Mouse (Mus musculus) macrophage (primary cell): ENCODE measurements around the gene Pakap. TPM values are rescaled to one million over a fixed set of nuclear protein-coding genes. Genes with fewer than 3 reads are reported as not detected.

Source experiments
- H3K27ac ChIP-seq: fragments of 350-480 bp; formaldehyde crosslinking; 2 replicates; pipeline ENCODE4 v1.9.0; 2021
- H3K36me3 ChIP-seq: fragments of 350-480 bp; formaldehyde crosslinking; 2 replicates; pipeline ENCODE4 v1.9.0; 2021; ENCODE audit errors: inconsistent target
- H3K4me3 ChIP-seq: fragments of 350-480 bp; formaldehyde crosslinking; 2 replicates; pipeline ENCODE4 v1.9.0; 2021; ENCODE audit errors: inconsistent target
- H3K79me2 ChIP-seq: fragments of 350-480 bp; formaldehyde crosslinking; 2 replicates; pipeline ENCODE4 v1.9.0; 2021; ENCODE audit errors: inconsistent target
- WGBS: methylation state at CpG from one replicate; pipeline ENCODE4 v1.1.7; 2026; ENCODE audit warnings: inconsistent platforms; ENCODE audit not compliant: missing documents; 5-methylcytosine and 5-hydroxymethylcytosine counted together
- polyA plus RNA-seq: library from polyadenylated mRNA; stranded (reverse); fragments of 250-400 nt; gene quantifications from 3 replicates; pipeline ENCODE4 v1.2.4, GENCODE M21; 2018; ENCODE audit warnings: inconsistent platforms

The Pakap gene
- polyA plus RNA-seq, 1 experiment from 2014 or later, result not detected

DNA sequence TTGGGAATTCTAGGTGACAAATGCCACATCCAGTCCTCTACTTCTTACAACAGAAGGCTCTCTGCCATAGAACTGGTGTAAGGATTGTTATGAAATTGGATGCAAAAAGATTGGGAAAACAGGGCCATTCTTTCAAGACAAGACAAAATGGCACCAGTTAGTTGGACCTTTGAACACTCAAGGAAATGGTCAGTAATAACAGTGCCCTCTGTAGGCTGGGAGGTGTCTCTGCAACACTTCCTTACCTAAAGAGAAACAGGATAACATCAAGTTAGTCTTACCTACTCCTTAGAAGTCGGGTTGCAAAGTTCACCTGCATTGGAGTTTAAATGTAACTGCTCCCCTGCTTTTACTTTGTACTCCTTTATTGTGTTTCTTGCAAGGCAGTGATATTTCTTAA, 151.4 kb downstream of the Pakap start:
- Histone ChIP-seq H3K36me3 (no peaks in the 10 kb centered on the region), H3K4me3 (no peak overlapping the region), H3K27ac (no peak overlapping the region), H3K79me2 (no peaks in the 10 kb centered on the region)
- 89% methylated on average over 1 of the region's 1 CpGs for WGBS

DNA sequence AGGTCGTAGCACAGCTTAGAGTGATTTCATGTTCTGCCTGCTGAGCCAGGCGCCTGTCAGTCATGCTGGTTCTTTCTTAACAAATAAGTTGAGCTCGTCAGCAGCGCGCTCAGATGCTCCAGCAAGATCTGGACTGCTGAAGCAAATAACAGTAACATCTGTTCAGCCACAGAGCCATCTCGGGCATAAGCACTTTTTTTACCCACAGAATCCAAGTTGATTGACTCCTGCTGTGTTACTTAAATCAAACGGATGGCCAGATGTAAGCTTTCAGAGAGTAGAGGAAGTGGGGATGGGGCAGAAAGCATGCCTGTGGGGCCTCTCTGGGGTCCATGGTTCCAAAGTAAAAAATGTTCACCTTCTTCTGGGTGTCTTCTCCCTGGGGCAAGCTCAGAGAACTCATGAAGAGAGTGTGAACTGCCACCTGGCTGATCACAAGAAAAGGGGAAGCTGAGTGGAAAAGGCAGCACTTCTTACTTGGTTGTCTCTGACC, 152.9 kb downstream of the Pakap start:
- WGBS, result 53% methylated on average over 7 of the region's 7 CpGs
- Histone ChIP-seq H3K79me2 (no peaks in the 10 kb centered on the region), H3K36me3 (no peaks in the 10 kb centered on the region), H3K4me3 (no peak overlapping the region), H3K27ac (no peak overlapping the region)

DNA sequence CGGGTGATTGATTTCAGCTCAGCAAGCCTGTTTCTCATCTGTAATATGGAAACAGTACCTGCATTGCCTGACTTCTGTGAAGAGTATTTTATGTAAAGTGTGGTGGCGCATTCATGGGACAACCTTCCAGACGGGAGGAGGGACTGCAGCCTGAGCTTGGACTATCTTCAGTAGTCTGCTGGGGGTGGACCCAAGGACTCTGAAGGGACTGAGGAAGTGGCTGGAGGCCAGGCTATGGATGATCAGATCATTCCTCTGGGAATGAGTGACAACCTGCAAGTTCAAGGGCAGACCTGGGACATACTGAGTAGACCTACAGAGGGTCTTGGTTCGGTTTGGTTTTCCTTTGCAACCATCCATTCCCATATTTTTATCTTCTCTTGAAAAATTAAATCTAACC, 154.3 kb downstream of the Pakap start:
- H3K4me3 ChIP-seq, result no peak overlapping the region
- no peaks in the 10 kb centered on the region for H3K36me3 ChIP-seq
- no peak overlapping the region for H3K27ac ChIP-seq
- H3K79me2 ChIP-seq, result no peaks in the 10 kb centered on the region
- 89% methylated on average over 4 of the region's 4 CpGs for WGBS

DNA sequence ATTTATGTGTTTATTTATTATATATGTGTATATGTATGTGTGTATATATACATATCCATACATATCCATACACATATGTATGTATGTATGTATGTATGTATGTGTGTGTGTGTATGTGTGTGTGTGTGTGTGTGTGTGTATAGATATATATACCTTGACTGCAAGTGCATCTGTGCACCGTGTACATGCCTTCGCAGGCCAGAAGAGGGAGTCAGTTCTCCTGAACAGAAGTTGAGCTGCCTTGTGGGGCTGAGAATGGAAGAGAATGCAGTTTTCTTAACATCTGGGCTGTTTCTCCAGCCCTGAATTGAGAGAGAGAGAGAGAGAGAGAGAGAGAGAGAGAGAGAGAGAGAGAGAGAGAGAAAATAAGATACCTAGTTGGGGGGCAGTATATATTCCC, 155.7 kb downstream of the Pakap start:
- no peak overlapping the region for H3K4me3 ChIP-seq
- WGBS, result 80% methylated on average over 2 of the region's 2 CpGs
- no peaks in the 10 kb centered on the region for H3K79me2 ChIP-seq
- no peaks in the 10 kb centered on the region for H3K36me3 ChIP-seq
- H3K27ac ChIP-seq, result no peak overlapping the region

DNA sequence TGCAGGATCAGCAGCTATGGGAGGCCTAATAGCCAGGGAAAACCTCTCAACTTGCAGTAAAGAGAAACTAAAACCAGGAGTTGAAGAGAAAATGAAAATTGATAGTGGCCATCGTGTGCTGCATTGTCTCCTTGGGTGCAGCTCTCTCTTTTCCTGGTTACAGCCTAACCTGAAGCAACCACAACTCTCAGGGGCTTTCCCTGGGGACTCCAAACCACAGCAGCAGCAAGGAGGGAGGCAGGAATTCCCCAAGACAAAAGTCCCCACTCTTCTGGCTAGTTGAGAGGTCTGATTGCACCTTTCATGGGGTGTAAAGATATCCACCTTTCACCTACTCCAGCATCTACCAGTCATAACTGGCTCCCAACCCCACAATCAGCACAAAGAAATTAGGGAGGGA, 157.6 kb downstream of the Pakap start:
- 13% methylated on average over 1 of the region's 1 CpGs for WGBS
- no peaks in the 10 kb centered on the region for H3K36me3 ChIP-seq
- no peaks in the 10 kb centered on the region for H3K79me2 ChIP-seq

DNA sequence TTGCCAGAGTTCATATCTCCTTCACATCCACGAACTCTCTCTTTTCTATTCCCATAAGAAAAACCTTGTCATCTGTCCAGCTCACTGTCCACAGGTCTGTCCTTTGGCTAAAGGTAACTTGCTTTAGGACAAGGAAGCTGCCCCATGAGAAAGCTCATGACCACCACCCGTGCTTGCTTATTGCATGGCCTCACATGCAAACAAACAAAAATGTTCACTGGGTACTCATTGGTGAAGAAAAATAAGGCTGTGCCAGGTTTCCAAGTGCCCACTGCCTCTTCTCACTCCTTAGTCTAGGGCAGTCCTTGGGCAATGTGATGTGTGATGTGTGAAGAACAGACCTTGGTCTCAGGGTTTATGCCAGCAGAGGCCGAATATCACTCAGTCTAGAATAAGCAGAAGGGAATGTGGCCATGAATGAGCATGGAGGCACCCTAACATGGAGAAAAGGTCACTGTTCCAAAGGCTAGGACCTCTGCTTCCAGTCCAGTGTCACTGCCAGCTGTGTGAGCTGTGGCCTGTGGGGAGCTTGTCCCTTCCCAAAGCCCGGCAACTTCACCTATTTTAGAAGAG, 160.7 kb downstream of the Pakap start:
- no peak overlapping the region for H3K4me3 ChIP-seq
- no peaks in the 10 kb centered on the region for H3K36me3 ChIP-seq
- H3K27ac ChIP-seq, result no peak overlapping the region
- H3K79me2 ChIP-seq, result no peaks in the 10 kb centered on the region
- 84% methylated on average over 4 of the region's 4 CpGs for WGBS

More for the DNA sequence above, 157.6 kb downstream of the Pakap start:
- Histone ChIP-seq H3K27ac (no peak overlapping the region), H3K4me3 (no peak overlapping the region)

DNA sequence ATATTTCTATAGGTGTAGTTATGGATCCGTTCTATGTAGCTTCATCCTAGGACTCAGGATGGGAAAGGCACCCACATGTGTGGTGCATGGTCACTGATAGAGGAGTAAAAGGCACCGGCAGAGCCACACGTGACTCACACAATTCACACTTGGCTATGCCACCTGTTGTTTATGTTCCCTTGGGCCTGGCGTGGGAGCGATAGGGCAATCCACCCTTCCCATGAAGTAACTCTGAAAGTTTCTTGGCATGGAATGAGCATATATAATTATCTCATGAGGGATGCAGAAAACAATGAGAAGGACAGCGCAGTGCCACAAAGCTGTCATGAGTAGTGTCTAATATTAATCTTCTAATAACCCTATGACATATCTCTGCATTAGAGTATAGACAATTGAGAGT, 162.1 kb downstream of the Pakap start:
- WGBS, result 94% methylated on average over 6 of the region's 6 CpGs
- no peaks in the 10 kb centered on the region for H3K36me3 ChIP-seq
- H3K27ac ChIP-seq, result no peak overlapping the region
- no peak overlapping the region for H3K4me3 ChIP-seq
- no peaks in the 10 kb centered on the region for H3K79me2 ChIP-seq

DNA sequence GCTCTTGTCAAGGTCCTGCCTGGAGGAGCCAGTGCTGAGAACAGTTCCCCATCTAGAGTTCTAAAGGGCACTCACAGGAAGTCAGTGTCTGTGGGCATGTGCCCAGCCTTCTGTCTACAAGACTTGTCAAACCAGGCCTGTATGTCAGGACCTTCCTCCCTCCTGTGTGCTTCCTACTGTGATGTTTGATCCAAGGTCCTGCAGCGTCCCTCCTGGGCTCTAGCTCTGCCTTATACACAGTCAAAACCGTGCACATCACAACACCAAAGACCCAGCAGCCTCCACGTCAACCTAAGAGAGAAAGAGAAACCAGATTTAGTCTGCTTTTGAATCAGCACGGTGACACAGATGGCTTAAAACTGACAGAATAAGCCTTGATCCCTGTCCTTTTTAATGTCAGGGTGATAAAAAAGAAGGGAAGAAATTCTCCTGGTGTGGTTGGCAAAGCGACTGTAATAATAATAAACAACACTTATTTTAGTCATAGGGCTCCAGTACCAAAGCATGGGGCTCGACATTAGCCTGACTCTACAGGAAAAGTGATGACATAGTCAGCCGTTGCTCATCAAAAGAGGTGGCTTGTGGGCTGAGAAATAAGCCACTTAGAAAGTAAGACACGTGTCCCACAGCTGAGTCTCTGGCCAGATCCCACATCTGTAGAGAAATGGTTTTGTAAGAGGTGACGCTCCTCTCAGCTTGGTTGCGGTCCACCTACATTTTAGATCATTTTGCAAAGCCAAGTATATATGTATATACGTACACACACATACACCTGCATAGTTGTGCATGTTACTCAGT, 163.0 kb downstream of the Pakap start:
- no peak overlapping the region for H3K27ac ChIP-seq
- no peaks in the 10 kb centered on the region for H3K36me3 ChIP-seq
- 69% methylated on average over 11 of the region's 11 CpGs for WGBS
- no peak overlapping the region for H3K4me3 ChIP-seq
- no peaks in the 10 kb centered on the region for H3K79me2 ChIP-seq

DNA sequence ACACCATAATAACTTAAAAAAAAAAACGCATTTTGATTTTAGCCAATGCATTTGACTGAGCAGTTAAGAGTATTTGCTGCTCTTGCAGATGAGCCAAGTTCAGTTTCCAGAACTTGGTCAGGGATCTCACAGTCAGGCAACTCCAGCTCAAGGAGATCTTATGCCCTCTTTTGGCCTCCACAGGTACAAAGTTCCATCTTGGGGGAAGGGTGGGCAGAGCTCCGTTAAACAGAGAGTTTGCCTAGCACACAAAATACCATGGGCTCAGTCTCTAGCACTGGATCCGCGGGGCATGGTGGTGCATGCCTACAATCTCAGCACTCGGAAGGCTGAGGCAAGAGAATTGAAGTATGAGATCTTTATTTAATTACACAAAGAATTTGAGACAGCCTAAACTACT, 164.4 kb downstream of the Pakap start:
- Histone ChIP-seq H3K27ac (no peak overlapping the region), H3K4me3 (no peak overlapping the region), H3K36me3 (no peaks in the 10 kb centered on the region), H3K79me2 (no peaks in the 10 kb centered on the region)
- 90% methylated on average over 5 of the region's 5 CpGs for WGBS

DNA sequence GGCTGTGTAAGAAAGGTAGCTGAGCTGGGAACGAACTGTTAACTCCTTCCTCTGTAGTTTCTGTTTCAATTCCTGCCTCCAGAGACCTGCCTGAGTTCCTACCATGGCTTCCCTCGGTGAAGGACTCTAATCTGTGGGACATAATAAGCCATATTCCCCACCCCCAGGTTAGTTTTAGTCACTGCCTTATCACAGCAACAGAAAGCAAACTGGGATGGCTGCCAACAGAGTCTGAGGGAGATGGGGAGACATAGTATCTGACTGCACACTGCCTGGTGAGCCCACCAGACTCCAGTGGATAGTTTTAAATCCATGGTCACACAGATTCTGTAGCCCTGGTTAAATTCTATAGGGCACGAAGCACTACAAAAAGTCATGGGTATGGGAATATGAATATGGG, 165.5 kb downstream of the Pakap start:
- H3K4me3 ChIP-seq, result no peak overlapping the region
- H3K27ac ChIP-seq, result no peak overlapping the region
- no peaks in the 10 kb centered on the region for H3K36me3 ChIP-seq
- no peaks in the 10 kb centered on the region for H3K79me2 ChIP-seq
- WGBS, result 65% methylated on average over 3 of the region's 3 CpGs

DNA sequence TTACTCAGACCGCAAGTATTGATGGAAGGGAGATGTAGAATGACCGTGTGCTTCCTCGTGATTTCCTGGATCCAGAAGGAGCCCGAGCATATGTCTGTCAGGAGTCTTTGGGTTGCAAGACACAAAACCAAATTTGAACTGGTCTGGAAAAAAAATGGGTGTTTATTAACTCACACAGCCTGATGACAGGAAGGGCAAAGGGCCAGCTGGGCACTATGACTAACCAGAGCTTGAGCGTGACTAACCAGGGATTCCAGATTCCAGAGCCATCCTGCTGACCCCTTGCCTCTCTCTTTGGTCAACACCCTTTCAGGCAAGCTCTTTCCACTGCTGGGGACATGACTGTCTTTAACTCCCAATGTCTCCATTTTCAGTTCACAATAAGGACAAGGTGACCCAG, 167.4 kb downstream of the Pakap start:
- no peaks in the 10 kb centered on the region for H3K79me2 ChIP-seq
- H3K36me3 ChIP-seq, result no peaks in the 10 kb centered on the region
- 70% methylated on average over 5 of the region's 5 CpGs for WGBS
- H3K4me3 ChIP-seq, result no peak overlapping the region
- H3K27ac ChIP-seq, result no peak overlapping the region

DNA sequence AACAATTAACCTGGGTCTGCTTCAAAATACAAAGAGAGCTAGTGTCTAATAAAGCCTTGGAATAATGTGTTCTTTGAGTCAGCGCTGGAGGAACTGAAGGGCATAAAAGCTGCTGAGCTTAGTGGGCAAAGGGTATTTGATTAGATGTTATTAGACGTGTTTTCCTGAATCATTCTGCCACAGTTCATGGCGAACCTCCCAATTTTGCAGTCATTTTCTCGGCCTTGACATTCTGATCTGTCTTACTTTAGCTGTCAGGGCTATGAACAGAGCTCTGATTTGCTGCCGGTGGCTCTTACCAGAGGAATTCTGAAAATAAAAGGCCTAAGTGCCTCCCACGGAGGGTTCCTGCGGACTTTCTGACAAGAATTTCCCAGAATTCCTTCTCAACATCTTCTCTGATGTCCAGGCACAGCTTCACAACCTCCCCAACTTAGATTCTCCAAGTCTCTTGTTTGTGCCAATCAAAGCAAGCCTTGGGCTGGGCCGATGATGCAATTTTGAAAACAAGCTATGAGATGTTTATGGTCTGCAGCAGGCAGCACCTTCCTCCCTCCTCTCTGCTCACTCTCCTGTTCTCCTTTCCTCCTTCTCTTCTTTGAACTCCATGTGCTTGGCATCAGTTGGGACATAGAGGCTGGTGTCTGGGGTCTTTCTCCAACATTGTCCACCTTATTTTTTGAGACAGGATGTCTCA, 171.0 kb downstream of the Pakap start:
- Histone ChIP-seq H3K79me2 (no peaks in the 10 kb centered on the region), H3K27ac (no peak overlapping the region), H3K36me3 (no peaks in the 10 kb centered on the region), H3K4me3 (no peak overlapping the region)
- 86% methylated on average over 8 of the region's 8 CpGs for WGBS

DNA sequence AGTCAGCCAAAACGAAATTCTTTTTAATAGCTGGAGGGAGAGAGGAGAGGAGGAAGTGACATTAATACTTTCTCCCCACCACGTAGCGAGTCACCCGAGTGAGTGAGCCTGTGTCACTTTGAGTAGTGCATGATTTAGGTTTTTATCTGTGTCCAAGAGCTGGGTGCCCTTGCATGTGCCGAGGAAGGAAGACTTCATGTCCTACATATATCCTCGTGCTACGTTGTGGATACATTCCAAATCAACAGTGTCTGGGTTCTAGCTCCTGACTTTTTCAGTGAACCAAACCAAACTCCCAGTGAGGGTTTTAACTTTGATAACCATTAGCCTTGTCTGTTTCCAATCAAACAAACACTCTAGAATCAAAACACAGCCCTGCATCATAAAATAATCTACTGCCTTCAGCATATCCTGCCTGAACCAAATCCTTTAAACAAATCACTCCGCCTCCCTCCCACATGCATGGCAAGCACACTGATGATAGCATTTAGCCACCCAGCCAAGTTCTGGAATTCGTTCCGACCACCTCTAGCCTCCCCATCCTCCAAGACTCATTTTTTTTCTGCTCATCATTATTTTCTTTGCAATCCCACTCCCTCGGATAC, 175.4 kb downstream of the Pakap start:
- Histone ChIP-seq H3K36me3 (no peaks in the 10 kb centered on the region), H3K4me3 (no peak overlapping the region), H3K79me2 (no peaks in the 10 kb centered on the region), H3K27ac (no peak overlapping the region)
- 54% methylated on average over 11 of the region's 11 CpGs for WGBS

DNA sequence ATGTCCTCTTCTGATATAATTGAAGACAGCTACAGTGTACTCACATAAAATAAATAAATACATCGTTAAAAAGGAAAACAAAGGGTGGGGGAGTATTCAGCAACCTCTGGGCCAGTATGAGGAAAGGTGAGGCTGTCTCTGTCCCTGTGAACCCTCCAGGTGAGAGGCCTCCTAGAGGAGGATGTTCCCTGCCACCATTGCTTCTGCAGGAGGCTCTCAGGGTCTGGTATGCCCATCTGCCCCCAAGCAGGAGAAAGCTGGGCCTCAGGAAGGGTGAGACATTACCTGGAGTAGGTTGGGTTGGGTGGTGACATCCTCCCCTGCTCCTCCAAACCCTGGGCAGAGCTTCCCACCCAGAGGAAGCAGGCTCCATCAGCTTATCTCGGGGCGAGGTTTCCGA, 182.7 kb downstream of the Pakap start:
- H3K27ac ChIP-seq, result no peak overlapping the region
- H3K36me3 ChIP-seq, result no peaks in the 10 kb centered on the region
- WGBS, result 65% methylated on average over 4 of the region's 4 CpGs
- H3K79me2 ChIP-seq, result no peaks in the 10 kb centered on the region
- H3K4me3 ChIP-seq, result no peak overlapping the region

DNA sequence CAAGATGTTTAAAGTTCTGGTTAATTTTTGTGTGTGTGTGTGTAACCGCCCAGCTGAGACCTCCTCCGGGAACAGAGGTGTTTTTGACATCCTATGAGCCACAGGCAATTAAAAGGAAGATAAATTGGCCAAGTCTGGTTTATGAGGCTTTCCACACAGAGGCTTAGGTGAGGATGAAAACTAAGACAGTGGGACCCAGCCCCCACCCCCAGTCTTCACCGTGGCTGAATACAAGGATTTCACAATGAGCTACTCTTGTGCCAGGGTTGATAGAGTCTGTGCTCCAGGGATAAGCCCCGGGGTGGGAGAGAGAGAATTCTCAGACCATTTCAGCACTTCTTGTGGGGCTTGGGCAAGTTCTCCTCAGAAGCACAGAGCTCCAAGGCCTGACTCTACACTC, 183.1 kb downstream of the Pakap start:
- no peaks in the 10 kb centered on the region for H3K36me3 ChIP-seq
- no peak overlapping the region for H3K27ac ChIP-seq
- H3K4me3 ChIP-seq, result no peak overlapping the region
- 77% methylated on average over 4 of the region's 4 CpGs for WGBS
- H3K79me2 ChIP-seq, result no peaks in the 10 kb centered on the region
